Mouse (Mus musculus): ENCODE measurements at regions not wholly inside any gene's neighbourhood (a gene's known extent, or its start where the extent isn't known, plus 50 kb on each side); places are given as distances from the start of the nearest gene placed in this dataset.
A peak's percentile ranks its signal among the peaks of the same experiment; 100 is the strongest.
"Not testable (repeated sequence)": the region's sequence is repeated elsewhere in the genome, so short reads cannot be mapped to it uniquely, and the experiment has no call there.

DNA sequence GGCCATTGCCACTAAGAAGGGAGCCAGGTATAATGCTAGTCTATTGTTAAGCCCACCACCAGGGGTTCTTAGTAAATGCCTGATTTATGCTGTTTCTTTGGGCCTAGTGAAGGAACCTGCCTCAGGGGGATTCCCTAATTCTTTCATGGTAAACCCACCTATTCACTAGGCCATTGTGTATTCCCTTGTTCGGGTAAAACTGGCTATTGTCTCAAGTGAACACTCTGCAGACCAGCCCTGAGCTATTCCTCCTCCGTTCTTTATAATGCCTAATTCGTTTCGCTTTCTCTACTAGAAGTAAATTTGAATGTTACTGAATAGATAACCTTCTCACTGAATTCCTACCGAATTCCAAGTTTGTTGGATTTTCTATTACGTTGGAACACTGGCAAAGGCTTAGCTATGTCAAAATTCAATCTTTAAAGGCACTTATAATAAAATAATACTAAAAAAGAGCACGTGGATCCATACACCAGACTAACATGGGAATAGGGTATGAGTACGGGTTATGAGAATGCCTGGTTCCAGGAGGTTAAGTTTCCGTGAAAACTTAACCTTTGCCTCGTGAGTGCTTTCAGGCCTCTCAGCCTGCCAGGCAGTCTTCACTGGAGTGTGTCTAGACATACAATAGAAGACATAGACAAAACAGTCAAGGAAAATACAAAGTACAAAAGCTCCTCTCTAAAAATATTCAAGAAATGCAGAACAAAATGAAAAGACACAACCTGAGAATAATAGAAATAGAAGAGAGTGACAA lies 536.8 kb upstream of the Cntn5 start:
- not testable (repeated sequence) for DNase-seq (ENCODE audit: low read depth, low spot score)

GRCm38 (mm10) chr9:11436443-11437167 lies 532.0 kb upstream of the Cntn5 start:
- no peak for DNase-seq (ENCODE audit: low read depth, low spot score)

- no peak for DNase-seq (ENCODE audit: low read depth, low spot score)
These were observed 531.4 kb upstream of the Cntn5 start for GRCm38 (mm10) chr9:11436014-11436413.

DNA sequence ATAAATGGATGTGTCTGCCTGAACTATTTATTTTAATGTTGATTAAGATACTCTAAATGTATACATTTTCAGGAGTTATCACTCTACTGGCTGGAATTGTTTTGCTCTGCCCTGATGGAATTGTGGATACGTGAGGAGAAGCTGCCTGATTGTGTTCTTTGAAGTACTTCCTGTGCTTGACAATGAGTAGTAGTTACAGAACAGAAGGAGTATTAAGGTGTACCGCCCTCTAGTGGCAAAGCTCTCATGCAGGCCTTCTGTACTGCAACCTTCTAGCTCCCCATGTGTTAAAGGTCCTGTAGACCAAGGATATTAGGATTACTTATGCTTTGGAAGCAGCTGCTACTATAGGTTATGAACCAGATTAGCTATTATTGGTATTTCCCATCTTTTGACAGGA lies 530.4 kb upstream of the Cntn5 start:
- DNase-seq (ENCODE audit: low read depth, low spot score) = peak; percentile 12

DNA sequence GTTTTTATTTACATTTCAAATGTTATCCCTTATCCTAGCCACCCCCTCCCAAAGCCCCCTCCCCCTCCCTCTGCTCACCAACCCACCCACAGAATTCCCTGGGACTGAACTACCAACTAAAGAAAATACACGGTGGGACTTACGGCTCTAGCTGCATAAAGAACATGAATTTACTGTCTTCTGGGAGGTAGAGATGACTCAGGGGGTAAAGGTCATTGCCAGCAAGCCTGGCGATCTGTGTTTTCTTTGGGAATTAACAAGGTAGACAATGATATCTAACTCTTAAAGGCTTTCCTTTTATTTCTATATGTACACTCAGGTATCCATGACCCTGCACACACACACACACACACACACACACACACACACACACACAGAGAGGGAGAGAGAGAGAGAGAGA lies 521.9 kb upstream of the Cntn5 start:
- no peak for DNase-seq (ENCODE audit: low read depth, low spot score)

DNA sequence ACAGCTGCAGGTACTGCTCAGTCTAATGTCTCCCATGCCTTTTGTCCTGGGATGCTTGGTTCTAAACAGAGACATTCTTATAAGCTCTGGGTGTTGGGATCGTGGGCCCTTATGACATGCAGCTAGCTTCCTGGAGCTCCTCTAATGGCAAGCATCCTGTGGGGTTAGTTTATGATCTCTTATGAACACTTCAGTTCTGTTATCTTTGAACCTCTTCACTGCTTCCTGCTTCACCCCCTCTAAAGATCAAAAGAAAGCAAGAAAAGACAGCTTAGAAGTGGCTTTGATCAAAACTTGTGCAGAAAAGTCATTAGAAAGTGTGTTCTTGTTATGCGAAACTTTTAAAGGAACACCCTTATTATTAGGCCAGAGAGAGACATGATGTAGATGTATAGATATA lies 492.3 kb upstream of the Cntn5 start:
- no peak for DNase-seq (ENCODE audit: low read depth, low spot score)

DNA sequence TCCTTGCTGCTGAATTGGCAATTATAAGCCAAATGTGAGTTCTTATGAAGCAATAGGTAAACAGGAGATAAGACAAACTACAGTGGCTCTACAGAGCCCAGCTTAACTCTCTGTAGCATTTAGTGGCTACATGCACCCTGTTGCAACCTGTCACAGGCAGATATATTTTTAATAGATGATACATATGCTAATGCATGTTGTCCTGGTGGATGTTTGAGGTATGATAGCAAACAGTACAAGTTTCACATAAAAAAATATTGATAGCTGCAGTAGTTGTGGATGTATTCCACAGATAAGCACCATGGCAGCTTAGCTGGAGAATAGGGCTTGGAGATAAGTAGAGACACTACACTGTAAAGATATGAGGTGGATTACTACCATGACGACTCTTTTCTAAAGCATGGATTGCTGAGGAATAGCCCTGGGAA lies 477.1 kb upstream of the Cntn5 start:
- DNase-seq (ENCODE audit: low read depth, low spot score) = no peak

DNA sequence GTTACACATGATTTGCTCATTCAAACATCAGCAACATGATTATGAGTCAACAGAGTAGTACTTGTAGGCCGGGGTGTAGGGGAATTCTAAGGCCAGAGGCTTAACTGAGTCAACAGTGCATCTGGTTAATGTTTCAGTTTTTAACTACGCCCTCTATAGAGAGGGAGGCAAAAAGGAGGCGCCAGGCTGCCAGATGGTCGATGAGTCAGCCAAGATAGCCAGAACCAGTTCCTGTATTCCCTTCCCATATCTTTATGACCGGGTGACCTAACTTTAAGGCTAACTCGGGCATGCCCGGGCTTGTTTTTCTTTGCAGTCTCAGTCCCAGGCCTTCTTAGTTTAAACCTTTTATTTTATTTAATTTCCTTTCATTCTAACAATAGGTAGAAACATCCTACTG lies 476.0 kb upstream of the Cntn5 start:
- no peak for DNase-seq (ENCODE audit: low read depth, low spot score)

DNA sequence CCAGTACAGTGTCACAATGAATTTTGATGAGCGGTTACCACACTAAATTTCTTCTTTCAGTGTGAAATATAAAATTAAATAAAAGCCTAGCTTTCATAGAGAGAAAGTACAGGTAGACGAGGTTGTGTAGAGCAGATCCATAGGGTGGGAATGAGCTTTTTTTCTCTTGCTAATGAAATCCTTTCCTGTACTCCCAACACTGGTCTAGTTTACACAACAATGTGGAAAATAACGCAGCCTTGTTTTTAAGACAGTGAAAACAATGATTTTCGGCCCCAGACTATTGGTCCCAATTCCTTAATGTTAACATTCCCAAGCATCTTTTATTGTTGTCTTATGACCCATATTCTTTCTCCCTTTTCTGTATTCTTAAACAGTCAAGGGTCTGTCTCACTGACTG lies 473.5 kb upstream of the Cntn5 start:
- DNase-seq (ENCODE audit: low read depth, low spot score) = no peak

DNA sequence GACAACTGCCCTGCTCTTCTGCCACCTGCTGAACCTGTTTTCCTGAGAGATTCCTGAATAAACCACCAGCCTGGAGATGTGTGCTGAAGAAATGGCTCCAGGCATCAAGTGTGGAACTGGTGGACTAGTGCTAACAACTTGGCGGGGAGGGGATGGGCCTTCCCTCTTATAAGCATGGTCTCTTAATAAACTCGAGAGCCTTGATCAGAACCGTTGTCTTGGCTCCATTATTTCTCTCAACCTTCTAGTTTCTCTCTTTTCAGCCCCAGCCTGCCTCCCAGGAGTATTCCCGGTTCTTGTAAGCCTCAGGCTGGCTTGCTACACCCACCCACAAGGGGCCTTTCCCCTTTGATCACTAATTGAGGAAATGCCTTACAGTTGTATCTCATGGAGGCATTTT lies 473.0 kb upstream of the Cntn5 start:
- DNase-seq (ENCODE audit: low read depth, low spot score) = no peak

DNA sequence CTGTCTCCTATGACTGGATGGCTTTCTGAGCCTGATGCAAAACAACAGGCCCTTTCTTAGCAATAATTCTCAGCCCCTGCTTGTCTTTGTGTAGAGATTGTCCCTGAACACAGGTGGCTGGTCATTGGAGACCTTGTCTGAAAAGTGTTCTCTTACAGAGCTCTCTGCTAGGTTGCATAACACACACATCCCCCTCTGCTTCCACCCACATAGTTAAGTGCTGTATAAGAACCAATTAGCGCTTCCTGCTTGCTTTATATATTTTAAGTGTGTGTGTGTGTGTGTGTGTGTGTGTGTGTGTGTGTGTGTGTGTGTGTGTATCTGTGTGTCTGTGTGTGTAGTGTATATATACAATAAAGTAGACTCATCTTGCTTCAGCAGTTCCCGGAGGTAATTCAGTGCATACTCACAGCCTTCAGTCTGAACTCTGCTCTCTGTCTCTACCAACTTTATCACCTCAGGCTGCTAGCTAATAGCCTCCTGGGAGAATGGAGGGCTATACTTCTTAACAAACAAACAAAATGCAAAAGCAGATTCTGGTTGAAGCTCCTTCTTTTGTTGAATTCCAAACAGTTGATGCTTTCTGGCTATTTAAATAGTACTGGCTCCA lies 468.8 kb upstream of the Cntn5 start:
- DNase-seq (ENCODE audit: low read depth, low spot score) = no peak

- no peak for DNase-seq (ENCODE audit: low read depth, low spot score)
These were observed 463.5 kb upstream of the Cntn5 start for GRCm38 (mm10) chr9:11368056-11368455.

DNA sequence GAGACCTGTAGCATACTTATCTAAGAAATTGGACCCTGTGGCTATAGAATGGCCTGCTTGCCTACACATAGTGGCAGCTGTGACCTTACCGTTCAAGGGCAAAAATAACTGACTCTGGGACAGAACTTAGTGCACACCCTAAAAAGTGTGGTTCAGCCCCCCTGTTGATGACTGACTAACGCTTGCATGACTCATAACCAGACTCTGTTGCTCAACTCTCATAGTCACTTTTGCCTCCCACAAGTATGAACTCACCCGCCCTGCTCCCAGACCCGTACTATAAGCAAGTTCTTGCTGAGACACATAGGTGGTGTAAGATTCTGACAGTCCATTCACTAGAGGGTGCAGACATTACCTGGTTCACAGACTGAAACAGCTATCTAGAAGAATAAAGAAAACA lies 424.3 kb upstream of the Cntn5 start:
- no peak for DNase-seq (ENCODE audit: low read depth, low spot score)

- DNase-seq (ENCODE audit: low read depth, low spot score) = no peak
These were observed 412.6 kb upstream of the Cntn5 start for GRCm38 (mm10) chr9:11317221-11317620.

- DNase-seq (ENCODE audit: low read depth, low spot score) = not testable (repeated sequence)
These were observed 392.5 kb upstream of the Cntn5 start for GRCm38 (mm10) chr9:11297116-11297515.

DNA sequence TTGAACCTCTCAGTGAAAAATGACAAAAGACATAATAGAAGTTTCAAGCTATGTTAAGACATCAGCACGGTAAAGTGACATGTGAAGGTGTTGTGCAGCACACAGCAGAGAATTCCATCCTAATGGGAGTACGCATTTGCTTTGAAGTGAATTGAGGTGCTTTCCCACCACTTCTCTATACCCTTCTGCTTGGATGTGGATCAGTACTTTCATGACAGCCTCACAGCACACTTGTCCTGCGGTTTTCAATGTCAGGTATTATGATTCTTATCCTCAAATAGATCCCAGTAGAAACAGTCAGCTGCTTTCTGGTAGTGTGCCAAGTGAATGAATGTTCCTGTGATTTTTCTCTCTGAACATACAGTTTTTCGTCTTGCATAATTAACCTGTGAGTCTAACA lies 380.6 kb upstream of the Cntn5 start:
- DNase-seq (ENCODE audit: low read depth, low spot score) = no peak

GRCm38 (mm10) chr9:11284549-11284948 lies 380.0 kb upstream of the Cntn5 start:
- no peak for DNase-seq (ENCODE audit: low read depth, low spot score)

DNA sequence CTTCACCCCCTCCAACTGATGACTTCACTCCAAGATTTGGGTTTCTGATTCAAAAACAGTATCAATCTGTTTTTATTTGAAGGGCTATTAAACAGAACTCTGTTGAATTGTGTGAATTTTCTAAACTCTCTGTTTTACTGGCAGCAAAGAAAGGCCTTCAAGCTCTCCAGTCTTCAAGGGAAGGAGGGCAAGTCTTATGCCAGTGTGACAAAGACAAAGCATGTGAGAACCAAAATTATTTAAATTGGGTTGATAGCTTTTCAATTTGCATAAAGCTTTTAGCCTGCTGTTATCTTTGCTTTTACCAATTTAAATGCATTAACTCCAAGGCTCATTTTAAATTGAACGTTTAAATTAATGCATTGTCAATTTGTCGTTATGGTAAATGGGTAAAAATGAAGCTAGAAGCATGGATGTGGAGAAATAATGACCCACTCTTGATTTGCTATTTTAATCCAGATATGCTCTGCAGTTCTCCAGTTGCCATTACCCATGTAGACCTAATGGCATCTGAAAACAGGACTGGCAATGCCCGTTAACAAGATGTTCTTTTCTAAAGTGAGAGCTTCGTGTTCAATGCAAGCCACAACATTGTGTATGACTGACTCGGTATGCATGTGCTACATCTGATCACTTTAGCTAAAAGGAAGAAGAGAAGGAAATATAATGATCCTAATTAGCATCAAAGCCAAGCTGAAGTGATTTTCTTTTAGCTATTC lies 375.0 kb upstream of the Cntn5 start:
- DNase-seq (ENCODE audit: low read depth, low spot score) = no peak

GRCm38 (mm10) chr9:11277810-11278209 lies 373.2 kb upstream of the Cntn5 start:
- DNase-seq (ENCODE audit: low read depth, low spot score) = no peak

- no peak for DNase-seq (ENCODE audit: low read depth, low spot score)
These were observed 372.4 kb upstream of the Cntn5 start for GRCm38 (mm10) chr9:11276966-11277365.

GRCm38 (mm10) chr9:11256848-11257247 lies 352.3 kb upstream of the Cntn5 start:
- DNase-seq (ENCODE audit: low read depth, low spot score) = no peak

- DNase-seq (ENCODE audit: low read depth, low spot score) = peak; percentile 72
These were observed 302.3 kb upstream of the Cntn5 start for GRCm38 (mm10) chr9:11206829-11207228.

Measured in telencephalon, adult 2 months (tissue).